Mouse (Mus musculus): ENCODE measurements at regions not wholly inside any gene's neighbourhood (a gene's known extent, or its start where the extent isn't known, plus 50 kb on each side); places are given as distances from the start of the nearest gene placed in this dataset.
A peak's percentile ranks its signal among the peaks of the same experiment; 100 is the strongest.

- no peak for DNase-seq
Observed at GRCm38 (mm10) chr12:71725140-71725539, 105.7 kb upstream of the Daam1 start.

DNA sequence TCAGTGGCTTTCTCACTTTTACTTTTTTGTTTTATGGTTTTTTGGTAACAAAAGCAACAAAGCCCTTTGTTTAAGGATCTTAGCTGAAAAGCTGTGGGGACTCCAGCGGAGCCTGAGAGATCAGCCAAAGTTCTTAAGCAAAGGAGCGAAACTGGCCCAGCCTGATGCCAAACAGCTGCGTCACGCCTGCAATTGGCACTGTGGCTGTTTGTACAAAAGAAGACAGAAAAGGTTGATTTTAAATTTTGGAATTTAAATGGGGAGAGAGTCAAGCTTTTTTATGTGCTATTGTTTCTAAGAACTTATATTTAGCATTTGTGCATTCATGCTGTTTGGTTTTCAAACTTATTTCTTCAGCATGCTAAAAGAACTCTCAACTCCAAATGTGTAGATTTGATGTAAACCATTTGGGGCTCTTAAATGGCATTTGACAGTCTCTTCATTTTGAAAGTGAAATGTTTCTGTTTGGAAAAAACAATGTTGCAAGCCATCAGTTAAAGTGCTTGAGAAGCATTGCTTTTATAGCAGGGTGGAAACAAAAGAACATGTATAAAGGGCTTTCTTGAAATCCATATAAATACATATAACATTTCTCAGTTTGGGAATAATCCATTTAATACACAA lies 105.1 kb upstream of the Daam1 start:
- DNase-seq, result no peak

GRCm38 (mm10) chr12:71743345-71743744 lies 87.5 kb upstream of the Daam1 start:
- no peak for DNase-seq

GRCm38 (mm10) chr12:71746011-71746410 lies 84.9 kb upstream of the Daam1 start:
- DNase-seq, result no peak

DNA sequence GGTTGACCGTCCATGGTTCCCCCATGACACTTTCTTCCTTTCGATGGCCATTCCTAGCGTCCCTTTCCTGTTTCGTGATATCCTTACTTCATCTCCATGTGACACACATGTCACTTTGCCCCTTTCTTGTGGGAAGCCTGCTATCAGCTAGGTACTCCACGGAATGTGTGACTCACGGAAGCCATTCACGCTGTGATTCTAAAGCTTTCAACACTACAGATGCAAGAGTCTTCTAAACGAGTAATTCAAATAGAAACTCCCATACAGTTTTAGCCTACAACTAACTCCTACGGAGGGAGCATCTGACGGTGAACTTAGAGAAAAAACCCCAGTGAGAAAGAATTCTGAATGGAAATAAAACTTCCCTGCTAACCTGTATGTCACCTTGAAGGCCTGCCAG lies 83.5 kb upstream of the Daam1 start:
- DNase-seq, result no peak

DNA sequence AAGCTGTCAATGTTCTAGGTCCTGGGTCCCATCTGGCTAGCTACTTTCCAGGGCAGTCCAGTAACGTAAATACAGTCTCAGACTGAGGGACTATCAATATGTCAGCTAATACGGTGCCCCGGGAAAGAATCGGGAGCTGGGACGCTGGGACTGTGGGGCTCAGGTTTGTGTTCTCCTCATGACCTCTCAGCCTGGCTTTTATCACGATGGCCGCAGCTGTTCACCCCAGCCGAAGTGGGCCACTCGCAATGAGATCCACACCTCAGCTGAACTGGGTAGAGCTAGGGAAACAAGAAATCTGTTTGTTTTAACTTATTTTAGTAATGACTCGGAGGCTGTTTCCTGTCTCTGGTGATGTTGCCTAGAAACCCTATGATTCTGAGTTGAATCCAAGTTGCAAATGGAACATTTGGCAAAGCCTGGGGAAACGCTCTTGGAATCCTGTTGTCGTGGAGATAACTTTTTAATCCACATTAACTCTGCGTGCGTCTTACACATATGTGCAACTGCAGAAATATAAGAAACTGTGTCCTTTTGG lies 83.0 kb upstream of the Daam1 start:
- no peak for DNase-seq

- DNase-seq, result peak; percentile 60 to 69
Observed at GRCm38 (mm10) chr12:71748731-71749130, 82.1 kb upstream of the Daam1 start.

- DNase-seq, result no peak
Observed at GRCm38 (mm10) chr12:71749668-71750067, 81.2 kb upstream of the Daam1 start.

DNA sequence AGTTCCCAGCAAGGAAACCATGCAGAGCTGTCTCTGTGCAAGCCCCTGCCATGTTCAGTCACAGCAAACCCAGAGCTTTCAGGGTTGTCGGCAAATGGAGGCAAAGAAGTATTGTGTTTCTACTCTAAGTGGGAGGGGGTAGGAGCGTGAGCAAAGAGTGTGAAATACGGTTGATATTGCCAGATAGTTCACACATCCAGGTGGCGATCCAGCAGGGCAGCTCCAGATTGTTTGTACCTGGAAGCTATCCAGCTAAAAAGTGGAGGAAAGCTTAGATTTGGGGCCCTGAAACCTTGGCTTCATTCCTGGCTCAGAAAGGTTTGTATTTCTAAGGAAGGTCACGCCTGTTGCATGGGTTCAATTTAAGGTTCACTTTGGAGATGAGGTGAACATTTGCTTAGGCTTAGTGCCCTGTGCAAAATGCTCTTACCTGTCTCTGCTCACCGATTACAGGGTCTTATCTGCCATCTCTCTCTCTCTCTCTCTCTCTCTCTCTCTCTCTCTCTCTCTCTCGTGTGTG lies 78.1 kb upstream of the Daam1 start:
- no peak for DNase-seq

- peak; percentile 61 to 62 for DNase-seq
Observed at GRCm38 (mm10) chr12:71753276-71753675, 77.6 kb upstream of the Daam1 start.

- DNase-seq, result no peak
Observed at GRCm38 (mm10) chr12:71763194-71763593, 67.7 kb upstream of the Daam1 start.

- no peak for DNase-seq
Observed at GRCm38 (mm10) chr12:71766086-71766485, 64.8 kb upstream of the Daam1 start.

- no peak for DNase-seq
Observed at GRCm38 (mm10) chr12:71766636-71767035, 64.2 kb upstream of the Daam1 start.

GRCm38 (mm10) chr12:71767896-71768295 lies 63.0 kb upstream of the Daam1 start:
- no peak for DNase-seq

DNA sequence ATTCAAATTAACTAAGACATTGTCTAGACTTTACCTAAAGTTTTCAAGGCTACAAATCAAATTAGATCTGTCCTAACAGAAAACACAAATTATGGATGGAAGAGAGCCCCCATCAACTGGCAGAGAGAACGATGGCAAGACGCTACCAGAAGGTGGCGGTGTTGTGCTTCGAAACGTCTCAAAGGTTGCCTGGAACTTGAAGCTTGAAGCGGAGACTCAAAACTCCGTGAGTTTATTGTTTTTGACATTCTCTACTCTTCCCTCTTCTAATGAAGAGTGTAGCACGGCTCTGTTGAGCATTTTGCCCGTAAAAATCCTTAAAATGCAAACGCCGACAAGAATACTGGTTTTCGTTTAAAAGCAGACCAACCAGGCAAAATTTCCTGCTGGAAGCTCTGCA lies 62.4 kb upstream of the Daam1 start:
- peak; percentile 81 to 86 for DNase-seq

GRCm38 (mm10) chr12:71768890-71769289 lies 62.0 kb upstream of the Daam1 start:
- DNase-seq, result no peak

- DNase-seq, result no peak
Observed at GRCm38 (mm10) chr12:71769302-71769701, 61.6 kb upstream of the Daam1 start.

GRCm38 (mm10) chr12:71773891-71774290 lies 57.0 kb upstream of the Daam1 start:
- no peak for DNase-seq

DNA sequence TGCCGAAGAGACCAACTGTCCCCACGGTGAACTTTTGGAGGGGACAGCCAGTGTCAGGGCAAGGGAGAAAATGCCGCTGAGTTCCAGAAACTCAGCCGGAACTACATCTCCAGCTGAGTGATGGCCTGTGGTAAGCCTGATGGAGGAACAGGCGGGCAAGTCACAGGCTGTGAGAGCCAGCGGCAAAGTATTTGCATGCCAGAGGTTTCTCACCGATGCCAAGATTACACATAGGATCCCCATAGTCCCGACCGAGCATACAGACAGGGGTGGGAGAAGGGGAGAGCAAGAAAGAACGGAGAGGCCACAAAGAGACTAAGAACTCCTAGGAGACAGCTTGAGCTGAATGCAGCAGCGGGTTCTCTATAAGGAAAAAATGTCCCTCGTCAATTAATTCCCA lies 55.8 kb upstream of the Daam1 start:
- DNase-seq, result no peak

- no peak for DNase-seq
Observed at GRCm38 (mm10) chr12:71778137-71778536, 52.7 kb upstream of the Daam1 start.

DNA sequence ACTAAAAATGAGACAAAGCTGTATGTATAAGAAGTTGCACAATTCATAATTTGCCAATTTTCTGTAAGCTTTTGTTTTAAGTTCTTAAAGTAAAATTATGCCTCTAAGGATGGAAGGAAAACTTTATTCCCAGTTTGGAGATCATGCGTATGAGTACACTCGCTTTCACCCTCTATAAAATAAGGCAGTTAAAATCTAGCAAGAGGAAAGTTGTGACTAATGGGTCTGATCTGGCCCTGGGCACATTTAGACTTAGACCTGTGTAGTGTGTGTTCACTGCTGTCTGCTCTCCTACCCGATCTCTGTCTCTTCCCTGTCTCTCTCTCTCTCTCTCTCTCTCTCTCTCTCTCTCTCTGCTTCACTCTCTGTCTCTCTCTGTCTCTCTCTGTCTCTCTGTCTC lies 51.9 kb upstream of the Daam1 start:
- DNase-seq, result no peak

DNA sequence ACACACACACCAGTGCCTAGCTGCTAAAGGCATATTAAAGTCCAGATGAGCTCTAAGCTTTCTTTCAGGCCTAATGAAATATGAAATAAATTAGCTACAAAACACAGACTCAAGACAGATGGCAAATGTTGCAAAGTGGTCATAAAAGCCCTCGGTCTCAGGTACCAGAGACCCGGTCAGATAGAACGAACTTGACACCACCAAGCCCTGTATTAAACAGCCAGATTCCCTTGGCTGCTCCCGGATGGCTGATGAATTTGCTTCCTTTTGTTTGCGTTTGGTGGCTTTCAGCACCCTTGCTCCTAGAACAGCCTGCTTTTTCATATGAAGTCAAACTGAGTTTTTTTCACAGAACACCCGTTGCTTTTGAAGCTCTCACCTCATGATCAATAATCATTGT lies 51.5 kb upstream of the Daam1 start:
- DNase-seq, result no peak

All from adrenal gland, postnatal 36 days (tissue).